Mouse (Mus musculus) intestine, postnatal 0 days (tissue): ENCODE measurements around the gene Elmo1. TPM values are rescaled to one million over a fixed set of nuclear protein-coding genes. Genes with fewer than 3 reads are reported as not detected.

Source experiments
- ATAC-seq: fragments of 200-750 bp; cut with Nextera tagmentation; 2 replicates; pipeline ENCODE4 v1.8.0; 2017; ENCODE audit warnings: mild to moderate bottlenecking, moderate TSS enrichment, moderate library complexity
- H3K27ac ChIP-seq: fragments of 300-500 bp; sonication (generic); 2 replicates; pipeline ENCODE4 v1.5.1; 2014; ENCODE audit warnings: mild to moderate bottlenecking, low read depth, low read length, moderate library complexity
- H3K27me3 ChIP-seq: fragments of 300-500 bp; sonication (generic); replicated peaks from 2 replicates; pipeline ENCODE4 v1.6.1; 2014; ENCODE audit warnings: low read length, mixed read lengths; ENCODE audit not compliant: control insufficient read depth, insufficient read depth
- H3K36me3 ChIP-seq: fragments of 300-500 bp; sonication (generic); 2 replicates; pipeline ENCODE4 v1.6.1; 2014; ENCODE audit warnings: mild to moderate bottlenecking, moderate library complexity; ENCODE audit not compliant: control insufficient read depth, insufficient read depth
- H3K4me1 ChIP-seq: fragments of 300-500 bp; sonication (generic); replicated peaks from 2 replicates; pipeline ENCODE4 v1.6.1; 2014; ENCODE audit warnings: antibody characterized with exemption, low read length, mixed read lengths; ENCODE audit not compliant: control insufficient read depth, insufficient read depth
- H3K4me2 ChIP-seq: fragments of 300-500 bp; sonication (generic); replicated peaks from 2 replicates; pipeline ENCODE4 v1.6.1; 2014; ENCODE audit warnings: low read depth, mild to moderate bottlenecking, moderate library complexity
- H3K4me3 ChIP-seq: fragments of 300-500 bp; sonication (generic); 2 replicates; pipeline ENCODE4 v1.5.1; 2014; ENCODE audit warnings: low read depth, low read length
- H3K9ac ChIP-seq: fragments of 300-500 bp; sonication (generic); 2 replicates; pipeline ENCODE4 v1.6.1; 2014; ENCODE audit warnings: mild to moderate bottlenecking, low read depth, low read length
- H3K9me3 ChIP-seq: fragments of 300-500 bp; sonication (generic); 2 replicates; pipeline ENCODE4 v1.6.1; 2016; ENCODE audit warnings: mixed run types; ENCODE audit not compliant: control insufficient read depth
- CTCF ChIP-seq: sonication (generic); IDR thresholded peaks from 2 replicates; pipeline ENCODE4 v1.5.1; 2016; ENCODE audit warnings: low read depth, mild to moderate bottlenecking, control low read depth, antibody characterized with exemption, moderate library complexity
- WGBS: fragments of 180-500 bp; shearing (Covaris S2); extraction: QIAGEN DNeasy Blood & Tissue Kit; methylation state at CpG from one replicate; pipeline ENCODE4 v1.1.7; 2014; 5-methylcytosine and 5-hydroxymethylcytosine counted together
- polyA plus RNA-seq: library from polyadenylated mRNA; unstranded; fragments of >200 nt; fragmentation: Nextera tagmentation; extraction: Ambion mirVana; gene quantifications from 2 replicates; pipeline ENCODE4 v1.2.1, GENCODE M21; 2015

The Elmo1 gene
- polyA plus RNA-seq, 1 experiment from 2014 or later = 8.2 TPM

GRCm38 (mm10) chr13:20124965-20125364, 34.6 kb downstream of the Elmo1 start:
- Histone ChIP-seq H3K36me3 (no peaks in the 10 kb centered on the region), H3K4me2 (peak overlapping the region; percentile 55), H3K27me3 (no peaks in the 10 kb centered on the region), H3K9me3 (no peaks in the 10 kb centered on the region), H3K4me1 (peaks cover 13% of the 10 kb centered on the region), H3K9ac (no peak overlapping the region), H3K27ac (peak overlapping the region; percentile 51), H3K4me3 (peak overlapping the region; percentile 14; the same call in 1 of the 2 replicates)
- WGBS = 30% methylated on average over 7 of the region's 7 CpGs
- ATAC-seq = peak; percentile 71
- TF ChIP-seq CTCF = no peak

DNA sequence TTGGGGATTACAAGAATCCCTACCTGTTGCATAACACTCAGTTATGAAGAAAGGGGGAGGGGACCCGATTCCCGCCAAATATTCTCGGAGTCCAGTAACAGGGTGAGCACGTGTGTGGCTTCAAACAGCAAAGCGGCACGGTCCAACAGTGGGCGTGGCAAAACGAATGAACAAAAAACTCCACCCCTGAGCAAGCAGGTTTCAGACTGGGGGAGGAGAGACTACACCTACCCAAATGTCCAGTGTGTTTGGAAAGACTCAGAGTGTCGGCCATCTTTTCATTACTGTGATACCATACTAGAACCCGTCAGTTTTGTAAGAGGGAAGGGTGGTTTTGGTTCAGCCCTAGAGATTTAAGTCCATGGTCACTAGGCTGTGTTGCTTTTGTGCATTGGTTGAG, 35.4 kb downstream of the Elmo1 start:
- H3K27ac ChIP-seq = no peak overlapping the region; the same call in 1 of the 2 replicates
- peak overlapping the region; percentile 55 for H3K4me2 ChIP-seq
- H3K9ac ChIP-seq = no peak overlapping the region
- WGBS = 51% methylated on average over 10 of the region's 10 CpGs
- no peaks in the 10 kb centered on the region for H3K27me3 ChIP-seq
- no peaks in the 10 kb centered on the region for H3K9me3 ChIP-seq
- ATAC-seq = peak; percentile 31; the same call in 1 of the 2 replicates
- no peaks in the 10 kb centered on the region for H3K36me3 ChIP-seq
- TF ChIP-seq CTCF = no peak
- peaks cover 8% of the 10 kb centered on the region; the same call in 1 of the 2 replicates for H3K4me1 ChIP-seq
- H3K4me3 ChIP-seq = no peak overlapping the region

DNA sequence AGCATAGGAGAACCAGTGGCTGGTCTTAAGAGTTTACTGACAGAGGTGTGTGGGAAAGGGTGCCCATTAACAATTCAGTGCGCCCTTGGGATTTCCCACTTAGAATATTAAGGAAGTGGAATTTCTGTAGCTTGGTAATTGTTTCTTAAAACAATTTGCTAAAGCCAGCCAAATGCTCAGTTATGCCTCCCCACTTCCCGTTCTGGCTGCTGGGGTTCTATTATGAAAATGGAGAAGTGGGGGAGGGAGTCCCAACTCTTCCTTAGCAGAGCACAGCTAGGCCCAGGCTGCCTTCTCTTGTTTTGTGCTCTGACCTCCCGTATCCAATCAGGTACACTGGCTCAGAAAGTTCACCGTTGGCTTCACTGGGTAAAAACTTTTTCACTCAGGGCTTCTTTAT, 37.2 kb downstream of the Elmo1 start:
- no peak for ATAC-seq
- TF ChIP-seq CTCF = no peak
- H3K4me3 ChIP-seq = no peak overlapping the region
- peaks cover 10% of the 10 kb centered on the region; the same call in 1 of the 2 replicates for H3K4me1 ChIP-seq
- no peak overlapping the region for H3K4me2 ChIP-seq
- no peaks in the 10 kb centered on the region for H3K9me3 ChIP-seq
- H3K27ac ChIP-seq = no peak overlapping the region
- no peaks in the 10 kb centered on the region for H3K27me3 ChIP-seq
- WGBS = 79% methylated on average over 4 of the region's 4 CpGs
- no peak overlapping the region for H3K9ac ChIP-seq
- no peaks in the 10 kb centered on the region for H3K36me3 ChIP-seq

GRCm38 (mm10) chr13:20128097-20128496, 37.7 kb downstream of the Elmo1 start:
- H3K27me3 ChIP-seq = no peaks in the 10 kb centered on the region
- no peak overlapping the region for H3K4me3 ChIP-seq
- no peak for ATAC-seq
- H3K4me1 ChIP-seq = peaks cover 14% of the 10 kb centered on the region; the same call in 1 of the 2 replicates
- no peak overlapping the region for H3K9ac ChIP-seq
- H3K27ac ChIP-seq = no peak overlapping the region
- 33% methylated on average over 4 of the region's 4 CpGs for WGBS
- H3K36me3 ChIP-seq = no peaks in the 10 kb centered on the region
- no peak overlapping the region for H3K4me2 ChIP-seq
- TF ChIP-seq CTCF = no peak
- no peaks in the 10 kb centered on the region for H3K9me3 ChIP-seq

- Histone ChIP-seq H3K27me3 (no peaks in the 10 kb centered on the region), H3K36me3 (no peaks in the 10 kb centered on the region), H3K4me3 (no peak overlapping the region), H3K9ac (no peak overlapping the region), H3K9me3 (no peaks in the 10 kb centered on the region), H3K4me1 (peaks cover 22% of the 10 kb centered on the region), H3K27ac (no peak overlapping the region), H3K4me2 (no peak overlapping the region)
- no peak for ATAC-seq
- 84% methylated on average over 3 of the region's 3 CpGs for WGBS
- no peak for TF ChIP-seq CTCF
Measured at GRCm38 (mm10) chr13:20130731-20131130, 40.3 kb downstream of the Elmo1 start.

DNA sequence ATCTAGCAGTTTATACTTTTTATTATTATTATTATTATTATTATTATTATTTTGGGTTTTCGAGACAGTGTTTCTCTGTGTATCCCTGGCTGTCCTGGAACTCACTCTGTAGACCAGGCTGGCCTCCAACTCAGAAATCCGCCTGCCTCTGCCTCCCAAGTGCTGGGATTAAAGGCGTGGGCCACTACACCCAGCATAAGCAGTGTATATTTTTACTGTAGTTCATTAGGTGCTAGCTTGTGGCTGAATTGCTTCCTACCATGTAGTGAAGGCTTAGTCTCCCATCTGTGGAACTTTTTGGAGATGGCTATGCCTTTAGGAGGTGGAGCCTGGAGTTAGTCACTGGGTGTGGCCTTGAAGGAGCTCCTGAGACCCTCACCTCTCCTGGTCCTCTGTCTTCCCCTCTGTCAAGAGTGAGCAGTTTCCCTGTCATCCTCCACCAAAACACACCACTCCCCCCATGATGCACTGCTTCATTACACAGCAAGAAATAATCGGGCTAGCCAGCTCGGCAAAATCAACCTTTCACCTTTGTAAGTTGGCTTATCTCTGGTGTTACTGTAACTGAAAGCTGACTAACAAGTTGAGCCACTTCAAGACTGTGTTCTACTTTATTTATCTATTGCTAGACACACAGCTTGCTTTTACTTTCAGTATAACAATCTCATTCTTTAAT, 41.1 kb downstream of the Elmo1 start:
- peak overlapping the region; percentile 21; the same call in 1 of the 2 replicates for H3K4me3 ChIP-seq
- peak; percentile 89 for ATAC-seq
- H3K27ac ChIP-seq = peak overlapping the region; percentile 69
- H3K9ac ChIP-seq = no peak overlapping the region
- 66% methylated on average over 5 of the region's 5 CpGs for WGBS
- H3K4me1 ChIP-seq = peaks cover 22% of the 10 kb centered on the region
- H3K27me3 ChIP-seq = no peaks in the 10 kb centered on the region
- H3K36me3 ChIP-seq = no peaks in the 10 kb centered on the region
- no peak for TF ChIP-seq CTCF
- H3K4me2 ChIP-seq = peak overlapping the region; percentile 46; the same call in 1 of the 2 replicates
- no peaks in the 10 kb centered on the region for H3K9me3 ChIP-seq
